Mouse (Mus musculus) midbrain, embryonic 16.5 days (tissue): ENCODE data around the gene Med13l. TPM values are rescaled to one million over a fixed set of nuclear protein-coding genes. Genes with fewer than 3 reads are reported as not detected.

Experiments
- ATAC-seq: fragments of 200-750 bp; cut with Nextera tagmentation; 2 replicates; pipeline ENCODE4 v1.8.0; 2017; ENCODE audit warnings: moderate TSS enrichment
- H3K27ac ChIP-seq: fragments of 300-500 bp; sonication (generic); 2 replicates; pipeline ENCODE4 v1.5.1; 2014; ENCODE audit warnings: mild to moderate bottlenecking, low read length, mixed read lengths
- H3K27me3 ChIP-seq: fragments of 300-500 bp; sonication (generic); 2 replicates; pipeline ENCODE4 v1.6.1; 2014; ENCODE audit warnings: low read depth, low read length, mixed read lengths; ENCODE audit not compliant: control insufficient read depth, insufficient read depth
- H3K36me3 ChIP-seq: fragments of 300-500 bp; sonication (generic); 2 replicates; pipeline ENCODE4 v1.6.1; 2014; ENCODE audit warnings: mild to moderate bottlenecking, low read length, moderate library complexity, mixed read lengths; ENCODE audit not compliant: control insufficient read depth, insufficient read depth
- H3K4me1 ChIP-seq: fragments of 300-500 bp; sonication (generic); 2 replicates; pipeline ENCODE4 v1.6.1; 2014; ENCODE audit warnings: mild to moderate bottlenecking, low read length, mixed read lengths; ENCODE audit not compliant: control insufficient read depth, insufficient read depth
- H3K4me2 ChIP-seq: fragments of 300-500 bp; sonication (generic); 2 replicates; pipeline ENCODE4 v1.6.1; 2014; ENCODE audit warnings: mild to moderate bottlenecking, low read length, mixed read lengths
- H3K4me3 ChIP-seq: fragments of 300-500 bp; sonication (generic); 2 replicates; pipeline ENCODE4 v1.5.1; 2014; ENCODE audit warnings: low read depth, mild to moderate bottlenecking, low read length, moderate library complexity, mixed read lengths
- H3K9ac ChIP-seq: fragments of 300-500 bp; sonication (generic); 2 replicates; pipeline ENCODE4 v1.6.1; 2014; ENCODE audit warnings: low read depth, low read length, mixed read lengths
- H3K9me3 ChIP-seq: fragments of 300-500 bp; sonication (generic); replicated peaks from 2 replicates; pipeline ENCODE4 v1.6.1; 2014; ENCODE audit warnings: mild to moderate bottlenecking, low read length, mixed read lengths; ENCODE audit not compliant: control insufficient read depth, poor library complexity, severe bottlenecking
- WGBS: fragments of 180-500 bp; shearing (Covaris S2); extraction: QIAGEN DNeasy Blood & Tissue Kit; methylation state at CpG from one replicate; pipeline ENCODE4 v1.1.7; 2014; 5-methylcytosine and 5-hydroxymethylcytosine counted together
- polyA plus RNA-seq: library from polyadenylated mRNA; unstranded; fragments of >200 nt; fragmentation: Nextera tagmentation; extraction: Ambion mirVana; gene quantifications from 2 replicates; pipeline ENCODE4 v1.2.1, GENCODE M21; 2015

The Med13l gene
- 14.4 and 15.7 TPM in 2 replicates for polyA plus RNA-seq

DNA sequence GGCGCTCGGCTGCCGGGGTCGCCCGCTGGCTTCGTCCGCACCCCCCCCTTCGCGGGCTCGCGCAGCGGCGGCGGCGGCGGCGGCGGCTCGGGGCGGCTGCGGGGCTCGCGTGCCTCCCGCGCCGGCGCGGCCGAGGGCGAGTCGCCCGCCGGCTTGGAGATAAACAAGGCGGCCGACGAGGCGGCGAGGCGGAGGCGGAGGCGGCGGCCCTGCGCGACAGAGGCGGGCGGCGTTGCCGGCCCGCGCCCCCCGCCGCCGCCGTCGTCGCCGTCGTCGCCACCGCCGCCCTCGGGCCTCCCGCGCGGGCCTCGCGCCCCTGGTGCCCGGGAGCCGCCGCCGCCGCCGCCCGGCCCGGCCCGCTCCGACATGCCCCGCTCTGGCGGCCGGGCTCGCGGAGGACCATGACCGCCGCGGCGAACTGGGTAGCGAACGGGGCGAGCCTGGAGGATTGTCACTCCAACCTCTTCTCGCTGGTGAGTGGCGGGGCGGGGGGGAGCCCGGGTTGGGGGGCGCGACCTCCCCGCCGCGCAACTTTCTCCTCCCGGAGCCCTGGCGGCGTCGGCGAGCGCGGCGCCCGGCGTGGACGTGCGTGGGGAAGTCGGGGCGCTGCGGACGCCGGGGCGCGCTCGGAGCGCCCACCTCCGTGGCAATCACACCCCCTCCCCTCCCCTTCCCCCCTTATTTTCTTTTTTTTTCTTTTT is at the start of gene Med13l:
Med13l (plus strand) TSS at position 295 of the 701 bp plus-strand sequence.
- peaks cover 36% of the 10 kb centered on the region for H3K4me1 ChIP-seq
- peak; percentile 65 for ATAC-seq
- H3K4me2 ChIP-seq = peak within 1 kb of the TSS; percentile 78
- H3K36me3 ChIP-seq = no peaks in the 10 kb centered on the region
- H3K9ac ChIP-seq = peak within 1 kb of the TSS; percentile 98
- peak within 1 kb of the TSS; percentile 72 for H3K4me3 ChIP-seq
- under 1% methylated on average over 25 of the region's 120 CpGs for WGBS
- peak within 1 kb of the TSS; percentile 98 for H3K27ac ChIP-seq
- H3K9me3 ChIP-seq = no peaks in the 10 kb centered on the region
- no peaks in the 10 kb centered on the region; the same call in 1 of the 2 replicates for H3K27me3 ChIP-seq

DNA sequence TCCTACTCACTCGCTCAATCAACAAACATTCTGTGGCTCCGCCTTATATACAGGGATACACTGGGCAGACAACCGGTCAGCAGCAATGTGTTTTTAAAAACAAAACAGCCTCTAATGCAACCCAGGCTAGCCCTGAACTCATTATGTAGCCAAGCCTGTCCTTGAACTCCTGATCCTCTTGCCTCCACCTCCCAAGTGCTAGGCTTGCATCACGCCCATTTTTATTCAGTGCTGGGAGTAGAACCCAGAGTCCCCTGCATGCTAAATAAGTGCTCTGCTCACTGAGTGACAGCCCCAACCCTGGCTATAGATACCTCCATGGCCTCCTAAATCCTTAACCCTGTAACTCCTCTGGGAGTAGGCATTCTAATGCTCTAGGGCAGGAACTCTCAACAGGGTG is 49.5 kb upstream of the Med13l start:
- no peaks in the 10 kb centered on the region for H3K36me3 ChIP-seq
- no peak for ATAC-seq

DNA sequence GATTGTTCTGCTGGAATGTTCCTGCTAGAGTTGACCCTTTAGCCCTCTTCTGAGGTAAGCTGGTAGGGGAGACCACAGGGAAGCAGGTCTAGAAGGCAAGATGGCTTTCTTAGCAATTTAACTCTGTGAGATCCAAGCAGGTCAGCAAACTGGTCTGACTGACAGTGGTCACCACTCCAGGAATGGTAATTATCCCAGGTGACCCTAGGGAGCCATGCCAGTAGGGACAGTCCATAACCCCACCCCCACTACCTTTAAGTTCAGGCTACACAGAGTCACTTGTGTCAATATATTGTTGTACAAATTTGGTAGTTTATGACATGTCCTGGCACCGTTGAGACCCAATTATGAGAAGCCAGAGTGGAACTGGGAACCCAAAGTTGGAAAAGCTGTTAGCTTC is 47.5 kb upstream of the Med13l start:
- Histone ChIP-seq H3K4me2 (no peak overlapping the region), H3K27me3 (peaks cover 17% of the 10 kb centered on the region), H3K27ac (no peak overlapping the region), H3K36me3 (no peaks in the 10 kb centered on the region), H3K4me3 (no peak overlapping the region), H3K9ac (no peak overlapping the region), H3K4me1 (peaks cover 10% of the 10 kb centered on the region; the same call in 1 of the 2 replicates), H3K9me3 (no peaks in the 10 kb centered on the region)
- no peak for ATAC-seq
- WGBS = 68% methylated on average over 1 of the region's 1 CpGs

More for the DNA sequence above, 49.5 kb upstream of the Med13l start:
- Histone ChIP-seq H3K27ac (no peak overlapping the region), H3K27me3 (peaks cover 15% of the 10 kb centered on the region), H3K9ac (no peak overlapping the region), H3K4me2 (no peak overlapping the region), H3K9me3 (no peaks in the 10 kb centered on the region), H3K4me1 (peaks cover 10% of the 10 kb centered on the region; the same call in 1 of the 2 replicates), H3K4me3 (no peak overlapping the region)
- 87% methylated on average over 4 of the region's 4 CpGs for WGBS

DNA sequence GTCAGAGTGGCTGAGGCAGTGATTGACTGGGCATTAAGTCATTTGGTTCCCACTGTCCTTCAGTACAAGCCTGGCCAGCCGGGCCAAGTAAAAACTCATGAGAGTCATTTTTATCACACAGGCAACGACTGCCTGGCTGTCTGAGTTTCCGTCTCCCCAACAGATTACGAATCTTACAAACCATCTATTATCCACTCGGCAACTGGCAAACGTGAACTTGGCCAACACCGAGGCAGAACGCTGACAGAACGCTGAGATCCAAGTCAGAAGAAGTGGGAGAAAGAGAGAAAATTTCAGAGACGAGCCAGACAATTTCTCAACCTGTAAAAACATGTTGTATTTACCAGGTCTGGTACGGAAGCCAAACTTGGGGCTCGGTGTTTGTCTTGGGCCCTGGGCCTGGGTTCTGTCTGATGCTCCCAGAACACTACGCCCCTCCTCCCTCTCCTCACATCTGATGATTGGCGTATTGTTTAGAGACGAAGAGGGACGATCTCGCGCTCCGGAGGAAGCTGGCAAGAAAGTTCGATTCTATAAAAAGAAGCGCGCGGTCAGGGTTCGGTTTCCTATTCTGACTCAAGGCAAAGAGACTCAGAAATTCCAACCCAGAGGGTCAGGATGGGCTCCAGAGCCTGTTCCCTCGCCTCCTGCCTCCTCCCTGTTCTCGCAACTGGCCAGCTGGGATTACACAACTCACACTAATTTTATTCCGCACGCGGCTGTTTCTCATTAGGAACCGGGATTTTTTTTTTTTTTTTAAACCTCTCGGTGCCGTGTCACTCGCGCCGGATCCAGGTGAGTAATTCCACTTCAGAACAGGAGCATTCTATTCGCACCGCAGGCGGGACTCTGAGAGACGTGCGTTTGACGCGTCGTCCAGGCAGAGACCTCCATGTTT is 46.6 kb upstream of the Med13l start:
- Histone ChIP-seq H3K4me2 (peak overlapping the region; percentile 62), H3K4me3 (peak overlapping the region; percentile 29), H3K4me1 (peaks cover 12% of the 10 kb centered on the region; the same call in 1 of the 2 replicates), H3K9ac (peak overlapping the region; percentile 25; the same call in 1 of the 2 replicates), H3K36me3 (no peaks in the 10 kb centered on the region), H3K27ac (no peak overlapping the region), H3K9me3 (no peaks in the 10 kb centered on the region), H3K27me3 (peaks cover 17% of the 10 kb centered on the region)
- WGBS = 6% methylated on average over 43 of the region's 43 CpGs
- ATAC-seq = no peak

DNA sequence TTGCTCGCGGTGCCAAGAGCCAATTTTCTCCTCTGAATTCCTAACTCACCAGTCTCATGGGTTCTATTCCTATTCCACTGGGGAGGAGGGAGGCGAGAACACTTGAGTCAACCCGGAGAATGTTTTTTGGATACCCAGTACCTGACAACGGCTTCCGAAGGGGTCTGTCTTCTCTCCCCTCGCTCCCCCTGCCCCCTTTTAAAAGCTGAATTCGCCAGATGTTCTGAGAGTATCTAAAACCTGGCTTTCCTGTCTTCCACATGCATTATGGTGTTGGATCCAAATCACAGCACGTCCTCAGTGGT is 46.0 kb upstream of the Med13l start:
- Histone ChIP-seq H3K9me3 (no peaks in the 10 kb centered on the region), H3K4me3 (peak overlapping the region; percentile 29), H3K27ac (no peak overlapping the region), H3K9ac (peak overlapping the region; percentile 25; the same call in 1 of the 2 replicates), H3K36me3 (no peaks in the 10 kb centered on the region), H3K27me3 (peaks cover 17% of the 10 kb centered on the region), H3K4me1 (peaks cover 13% of the 10 kb centered on the region; the same call in 1 of the 2 replicates), H3K4me2 (peak overlapping the region; percentile 62)
- 14% methylated on average over 9 of the region's 9 CpGs for WGBS
- ATAC-seq = no peak

DNA sequence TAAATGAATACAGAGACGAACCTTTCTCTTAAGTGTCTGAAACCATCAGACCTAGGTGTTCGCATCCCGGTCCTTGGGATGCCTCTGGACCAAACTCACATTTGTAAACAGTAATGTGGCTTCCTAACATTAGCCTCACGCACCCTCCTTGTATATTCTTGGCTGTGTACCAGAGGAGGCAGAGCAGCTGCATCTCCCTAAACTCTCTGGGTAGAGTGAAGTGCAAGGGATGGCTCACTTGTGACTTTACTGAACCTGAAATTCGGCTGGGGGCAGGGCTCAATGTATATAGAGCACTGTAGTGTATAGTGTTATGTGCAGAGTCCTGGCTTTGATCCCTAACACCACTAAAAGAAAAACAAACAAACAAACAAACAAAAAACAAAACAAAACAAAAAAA is 45.6 kb upstream of the Med13l start:
- Histone ChIP-seq H3K36me3 (no peaks in the 10 kb centered on the region), H3K9ac (no peak overlapping the region), H3K9me3 (no peaks in the 10 kb centered on the region), H3K27ac (no peak overlapping the region), H3K4me1 (peaks cover 13% of the 10 kb centered on the region; the same call in 1 of the 2 replicates), H3K4me3 (no peak overlapping the region), H3K4me2 (peak overlapping the region; percentile 62), H3K27me3 (peaks cover 17% of the 10 kb centered on the region)
- WGBS = 49% methylated on average over 5 of the region's 5 CpGs
- ATAC-seq = no peak

DNA sequence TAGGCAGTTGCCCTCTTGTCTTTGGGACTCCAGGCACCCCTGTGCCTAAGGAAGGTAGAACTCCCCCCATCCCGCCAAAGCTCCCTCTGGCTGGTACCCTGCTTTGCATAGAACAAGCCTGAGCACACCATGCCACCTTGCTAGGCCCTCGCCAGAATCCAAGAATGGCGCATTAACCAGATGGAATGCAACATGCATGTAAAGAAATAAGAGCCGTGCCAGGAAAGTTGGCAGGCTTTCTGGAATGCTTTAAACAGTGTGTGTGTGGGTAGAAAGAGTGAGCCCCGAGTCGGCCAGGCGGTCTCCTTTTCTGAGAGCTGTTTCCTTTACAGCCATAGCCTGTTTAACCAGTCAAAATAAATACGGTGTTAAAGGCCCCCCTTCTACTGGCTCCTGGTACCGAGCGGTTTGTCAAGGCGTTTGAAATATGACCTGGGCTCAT is 45.2 kb upstream of the Med13l start:
- Histone ChIP-seq H3K4me2 (no peak overlapping the region), H3K4me1 (peaks cover 13% of the 10 kb centered on the region; the same call in 1 of the 2 replicates), H3K27ac (no peak overlapping the region), H3K36me3 (no peaks in the 10 kb centered on the region), H3K4me3 (no peak overlapping the region), H3K9me3 (no peaks in the 10 kb centered on the region), H3K9ac (no peak overlapping the region), H3K27me3 (peaks cover 17% of the 10 kb centered on the region)
- ATAC-seq = no peak
- 21% methylated on average over 11 of the region's 11 CpGs for WGBS

DNA sequence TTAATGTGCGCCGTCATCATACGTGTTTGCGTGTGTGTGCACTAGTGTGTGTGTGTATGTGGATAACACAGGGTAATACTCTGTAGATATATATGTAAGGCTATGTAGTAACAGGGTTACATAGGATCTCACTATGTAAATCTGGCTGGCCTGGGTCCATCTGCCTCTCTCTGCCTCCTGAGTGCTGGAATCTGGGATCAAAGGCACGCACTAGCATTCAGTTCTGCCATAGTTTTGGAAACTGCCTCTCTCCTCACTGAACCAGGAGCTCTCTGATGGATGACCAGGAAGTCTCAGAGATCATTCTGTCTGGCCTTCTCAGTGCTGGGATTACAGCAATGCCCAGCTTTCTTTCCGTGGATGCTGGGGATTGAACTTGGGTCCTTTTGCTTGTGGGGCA is 44.4 kb upstream of the Med13l start:
- no peak overlapping the region for H3K27ac ChIP-seq
- no peak for ATAC-seq
- no peak overlapping the region for H3K4me3 ChIP-seq
- H3K4me1 ChIP-seq = peaks cover 13% of the 10 kb centered on the region; the same call in 1 of the 2 replicates
- no peaks in the 10 kb centered on the region for H3K9me3 ChIP-seq
- H3K9ac ChIP-seq = no peak overlapping the region
- no peaks in the 10 kb centered on the region for H3K36me3 ChIP-seq
- H3K4me2 ChIP-seq = no peak overlapping the region
- WGBS = 81% methylated on average over 6 of the region's 6 CpGs
- peaks cover 17% of the 10 kb centered on the region for H3K27me3 ChIP-seq
